Mouse (Mus musculus) embryonic facial prominence, embryonic 12.5 days (tissue): ENCODE results near the gene Rexo4. TPM values are rescaled to one million over a fixed set of nuclear protein-coding genes. Genes with fewer than 3 reads are reported as not detected.

Experiments
- ATAC-seq: fragments of 200-750 bp; cut with Nextera tagmentation; 2 replicates; pipeline ENCODE4 v1.8.0; 2017; ENCODE audit not compliant: insufficient number of reproducible peaks, insufficient read depth, low FRiP score, low TSS enrichment
- H3K27ac ChIP-seq: fragments of 300-500 bp; sonication (generic); 2 replicates; pipeline ENCODE4 v1.5.1; 2016; ENCODE audit warnings: mild to moderate bottlenecking
- H3K27me3 ChIP-seq: fragments of 300-500 bp; sonication (generic); 2 replicates; pipeline ENCODE4 v1.6.1; 2016; ENCODE audit warnings: mild to moderate bottlenecking, moderate library complexity
- H3K36me3 ChIP-seq: fragments of 300-500 bp; sonication (generic); 2 replicates; pipeline ENCODE4 v1.6.1; 2016; ENCODE audit warnings: mild to moderate bottlenecking
- H3K4me1 ChIP-seq: fragments of 300-500 bp; sonication (generic); 2 replicates; pipeline ENCODE4 v1.6.1; 2016
- H3K4me2 ChIP-seq: fragments of 300-500 bp; sonication (generic); replicated peaks from 2 replicates; pipeline ENCODE4 v1.6.1; 2016; ENCODE audit warnings: mild to moderate bottlenecking, moderate library complexity
- H3K4me3 ChIP-seq: fragments of 300-500 bp; sonication (generic); 2 replicates; pipeline ENCODE4 v1.5.1; 2016; ENCODE audit warnings: mild to moderate bottlenecking
- H3K9ac ChIP-seq: fragments of 300-500 bp; sonication (generic); 2 replicates; pipeline ENCODE4 v1.6.1; 2016; ENCODE audit warnings: mild to moderate bottlenecking, moderate library complexity
- H3K9me3 ChIP-seq: fragments of 300-500 bp; sonication (generic); 2 replicates; pipeline ENCODE4 v1.6.1; 2016; ENCODE audit warnings: mild to moderate bottlenecking, moderate library complexity
- WGBS: fragments of 180-500 bp; shearing (Covaris S2); methylation state at CpG from one replicate; pipeline ENCODE4 v1.1.7; 2016; 5-methylcytosine and 5-hydroxymethylcytosine counted together
- polyA plus RNA-seq: library from polyadenylated mRNA; unstranded; fragments of >200 nt; fragmentation: Nextera tagmentation; extraction: Ambion mirVana; gene quantifications from 2 replicates; pipeline ENCODE4 v1.2.1, GENCODE M21; 2016

Gene Rexo4
- polyA plus RNA-seq, 1 experiment from 2014 or later: 53.5 TPM

DNA sequence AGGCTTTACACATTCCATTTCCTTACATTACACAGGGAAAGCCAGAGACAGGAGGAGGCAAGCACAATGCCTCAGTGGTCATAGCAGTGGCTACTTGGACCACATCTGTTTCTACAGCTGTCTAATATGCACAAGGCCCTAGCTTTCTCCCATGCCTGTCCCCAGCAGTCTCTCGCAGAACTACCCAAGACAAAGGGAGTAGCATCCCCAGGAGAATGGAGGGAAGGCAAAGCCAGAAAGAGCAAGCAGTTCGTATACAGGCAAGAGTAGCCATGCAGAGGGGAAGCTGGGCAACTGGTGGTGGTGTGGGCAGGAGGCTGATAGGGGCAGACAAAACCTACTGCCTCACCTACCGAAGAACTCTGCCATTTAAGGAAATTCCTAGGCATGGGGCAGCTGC lies 57.8 kb downstream of the Rexo4 start:
- H3K9me3 ChIP-seq: no peaks in the 10 kb centered on the region
- H3K9ac ChIP-seq: no peak overlapping the region
- no peak overlapping the region for H3K27ac ChIP-seq
- H3K27me3 ChIP-seq: no peaks in the 10 kb centered on the region
- 88% methylated on average over 3 of the region's 3 CpGs for WGBS
- H3K36me3 ChIP-seq: peaks cover 40% of the 10 kb centered on the region
- no peak overlapping the region for H3K4me2 ChIP-seq
- ATAC-seq: no peak
- peaks cover 32% of the 10 kb centered on the region for H3K4me1 ChIP-seq
- H3K4me3 ChIP-seq: no peak overlapping the region

DNA sequence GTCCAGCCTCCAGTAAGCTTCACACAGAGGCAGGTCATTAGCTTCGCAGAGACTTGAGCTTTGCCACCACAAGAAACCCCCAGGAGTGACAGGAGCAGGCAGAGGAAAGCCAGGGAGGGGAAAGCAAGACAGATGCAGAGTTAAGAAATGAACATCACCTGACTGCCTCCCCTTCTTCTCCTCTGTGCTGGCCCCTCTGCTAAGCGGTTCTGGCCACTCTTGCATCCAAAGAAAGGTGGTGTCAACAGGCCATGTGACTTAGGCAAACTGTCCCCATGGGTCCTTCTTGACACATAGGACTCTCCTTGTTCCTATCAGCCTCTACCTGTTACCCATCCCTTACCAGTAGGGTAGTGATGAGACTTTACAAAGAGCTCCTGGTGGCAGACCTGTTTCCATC lies 58.2 kb downstream of the Rexo4 start:
- no peaks in the 10 kb centered on the region for H3K27me3 ChIP-seq
- 82% methylated on average over 2 of the region's 2 CpGs for WGBS
- no peak overlapping the region for H3K4me2 ChIP-seq
- peaks cover 34% of the 10 kb centered on the region for H3K4me1 ChIP-seq
- H3K27ac ChIP-seq: no peak overlapping the region
- peaks cover 40% of the 10 kb centered on the region for H3K36me3 ChIP-seq
- H3K9ac ChIP-seq: no peak overlapping the region
- no peak for ATAC-seq
- no peaks in the 10 kb centered on the region for H3K9me3 ChIP-seq
- H3K4me3 ChIP-seq: no peak overlapping the region

Other genes with a start within 250 kb of the Rexo4 start
- not detected in 2 replicates for gene Abo, start 99.4 kb downstream of the Rexo4 start, polyA plus RNA-seq
- gene Surf6, start 61.5 kb downstream of the Rexo4 start, polyA plus RNA-seq: 31.4 and 31.5 TPM in 2 replicates
- 72.1 and 74.2 TPM in 2 replicates for gene Med22, start 53.7 kb downstream of the Rexo4 start, polyA plus RNA-seq
- gene Rpl7a, start 53.6 kb downstream of the Rexo4 start, polyA plus RNA-seq: 565 and 574 TPM in 2 replicates
- 43.8 and 44.1 TPM in 2 replicates for gene Surf2, start 48.0 kb downstream of the Rexo4 start, polyA plus RNA-seq
- gene Surf1, start 47.9 kb downstream of the Rexo4 start, polyA plus RNA-seq: 54.2 and 56.8 TPM in 2 replicates
- 185 and 187 TPM in 2 replicates for gene Surf4, start 30.5 kb downstream of the Rexo4 start, polyA plus RNA-seq
- gene Stkld1, start 30.3 kb downstream of the Rexo4 start, polyA plus RNA-seq: 0.22 TPM in 1 of 2 replicates, not detected in the other
- gene Adamts13, start 9.0 kb upstream of the Rexo4 start, polyA plus RNA-seq: not detected in 2 replicates
- gene Cacfd1, start 45.5 kb upstream of the Rexo4 start, polyA plus RNA-seq: 94.1 and 96.9 TPM in 2 replicates
- gene Slc2a6, start 63.6 kb upstream of the Rexo4 start, polyA plus RNA-seq: 1.0 and 1.9 TPM in 2 replicates
- 8.7 and 12.1 TPM in 2 replicates for gene Mymk, start 107.8 kb upstream of the Rexo4 start, polyA plus RNA-seq
- gene Adamtsl2, start 115.0 kb upstream of the Rexo4 start, polyA plus RNA-seq: 4.4 and 6.9 TPM in 2 replicates
- gene Fam163b, start 178.1 kb upstream of the Rexo4 start, polyA plus RNA-seq: 0.24 and 0.29 TPM in 2 replicates
- 0.17 and 0.52 TPM in 2 replicates for gene Dbh, start 200.8 kb upstream of the Rexo4 start, polyA plus RNA-seq